Mouse (Mus musculus): ENCODE measurements around the gene Dnajc6. TPM values are rescaled to one million over a fixed set of nuclear protein-coding genes. Genes with fewer than 3 reads are reported as not detected.
A peak's percentile ranks its signal among the peaks of the same experiment; 100 is the strongest.

Gene Dnajc6
- 0.30 and 0.74 TPM in 2 replicates for polyA plus RNA-seq (2014; fragmentation: Nextera tagmentation; extraction: Ambion mirVana)

GRCm38 (mm10) chr4:101496534-101497237 lies at the start of gene Dnajc6:
Gene Dnajc6 (plus strand): TSS chr4:101496648.
- H3K27me3 ChIP-seq (ENCODE audit: control insufficient read depth, insufficient read depth, low read length): peaks cover 34% of the 10 kb centered on the region
- H3K9me3 ChIP-seq (ENCODE audit: control insufficient read depth, low read length): no peaks in the 10 kb centered on the region
- WGBS: under 1% methylated on average over 44 of the region's 57 CpGs
- peak within 1 kb of the TSS; percentile 58 for H3K4me3 ChIP-seq (ENCODE audit: low read length)
- H3K4me2 ChIP-seq (replicated peaks; ENCODE audit: low read depth, low read length): peak within 1 kb of the TSS; percentile 98
- H3K36me3 ChIP-seq (ENCODE audit: control insufficient read depth, insufficient read depth, low read length): no peaks in the 10 kb centered on the region
- H3K4me1 ChIP-seq (ENCODE audit: control insufficient read depth, insufficient read depth, low read length): no peaks in the 10 kb centered on the region; the same call in 1 of the 2 replicates
- H3K27ac ChIP-seq (ENCODE audit: low read depth, low read length): no peak within 1 kb of the TSS
- ATAC-seq (ENCODE audit: low FRiP score, low TSS enrichment): peak; percentile 56
- H3K9ac ChIP-seq (ENCODE audit: low read depth, low read length): peak within 1 kb of the TSS; percentile 46

- ATAC-seq (ENCODE audit: low FRiP score, low TSS enrichment): no peak
- Histone ChIP-seq H3K4me1 (ENCODE audit: control insufficient read depth, insufficient read depth, low read length) (no peaks in the 10 kb centered on the region), H3K9ac (ENCODE audit: low read depth, low read length) (no peak overlapping the region), H3K4me2 (replicated peaks; ENCODE audit: low read depth, low read length) (no peak overlapping the region), H3K36me3 (ENCODE audit: control insufficient read depth, insufficient read depth, low read length) (no peaks in the 10 kb centered on the region), H3K9me3 (ENCODE audit: control insufficient read depth, low read length) (no peaks in the 10 kb centered on the region), H3K27ac (ENCODE audit: low read depth, low read length) (no peak overlapping the region), H3K4me3 (ENCODE audit: low read length) (no peak overlapping the region), H3K27me3 (ENCODE audit: control insufficient read depth, insufficient read depth, low read length) (no peaks in the 10 kb centered on the region)
- WGBS: 86% methylated on average over 8 of the region's 8 CpGs
These were observed 47.7 kb upstream of the Dnajc6 start for GRCm38 (mm10) chr4:101448701-101449100.

- Histone ChIP-seq H3K9ac (ENCODE audit: low read depth, low read length) (no peak overlapping the region), H3K27me3 (ENCODE audit: control insufficient read depth, insufficient read depth, low read length) (no peaks in the 10 kb centered on the region), H3K4me3 (ENCODE audit: low read length) (no peak overlapping the region), H3K4me2 (replicated peaks; ENCODE audit: low read depth, low read length) (no peak overlapping the region), H3K9me3 (ENCODE audit: control insufficient read depth, low read length) (no peaks in the 10 kb centered on the region), H3K4me1 (ENCODE audit: control insufficient read depth, insufficient read depth, low read length) (no peaks in the 10 kb centered on the region), H3K27ac (ENCODE audit: low read depth, low read length) (no peak overlapping the region), H3K36me3 (ENCODE audit: control insufficient read depth, insufficient read depth, low read length) (no peaks in the 10 kb centered on the region)
- ATAC-seq (ENCODE audit: low FRiP score, low TSS enrichment): no peak
- 77% methylated on average over 7 of the region's 7 CpGs for WGBS
These were observed 47.1 kb upstream of the Dnajc6 start for GRCm38 (mm10) chr4:101449344-101449743.

GRCm38 (mm10) chr4:101450150-101450780 lies 46.2 kb upstream of the Dnajc6 start:
- no peaks in the 10 kb centered on the region for H3K36me3 ChIP-seq (ENCODE audit: control insufficient read depth, insufficient read depth, low read length)
- H3K27ac ChIP-seq (ENCODE audit: low read depth, low read length): no peak overlapping the region
- no peak overlapping the region for H3K9ac ChIP-seq (ENCODE audit: low read depth, low read length)
- no peaks in the 10 kb centered on the region for H3K27me3 ChIP-seq (ENCODE audit: control insufficient read depth, insufficient read depth, low read length)
- 87% methylated on average over 20 of the region's 20 CpGs for WGBS
- H3K4me3 ChIP-seq (ENCODE audit: low read length): no peak overlapping the region
- no peak overlapping the region for H3K4me2 ChIP-seq (replicated peaks; ENCODE audit: low read depth, low read length)
- no peaks in the 10 kb centered on the region for H3K9me3 ChIP-seq (ENCODE audit: control insufficient read depth, low read length)
- ATAC-seq (ENCODE audit: low FRiP score, low TSS enrichment): no peak
- no peaks in the 10 kb centered on the region for H3K4me1 ChIP-seq (ENCODE audit: control insufficient read depth, insufficient read depth, low read length)

GRCm38 (mm10) chr4:101451089-101451488 lies 45.4 kb upstream of the Dnajc6 start:
- no peaks in the 10 kb centered on the region for H3K27me3 ChIP-seq (ENCODE audit: control insufficient read depth, insufficient read depth, low read length)
- no peak overlapping the region for H3K27ac ChIP-seq (ENCODE audit: low read depth, low read length)
- no peaks in the 10 kb centered on the region for H3K9me3 ChIP-seq (ENCODE audit: control insufficient read depth, low read length)
- H3K4me1 ChIP-seq (ENCODE audit: control insufficient read depth, insufficient read depth, low read length): no peaks in the 10 kb centered on the region
- 89% methylated on average over 4 of the region's 4 CpGs for WGBS
- H3K4me2 ChIP-seq (replicated peaks; ENCODE audit: low read depth, low read length): no peak overlapping the region
- H3K4me3 ChIP-seq (ENCODE audit: low read length): no peak overlapping the region
- no peak overlapping the region for H3K9ac ChIP-seq (ENCODE audit: low read depth, low read length)
- no peaks in the 10 kb centered on the region for H3K36me3 ChIP-seq (ENCODE audit: control insufficient read depth, insufficient read depth, low read length)
- no peak for ATAC-seq (ENCODE audit: low FRiP score, low TSS enrichment)

- WGBS: 91% methylated on average over 9 of the region's 9 CpGs
- Histone ChIP-seq H3K4me2 (replicated peaks; ENCODE audit: low read depth, low read length) (no peak overlapping the region), H3K9me3 (ENCODE audit: control insufficient read depth, low read length) (no peaks in the 10 kb centered on the region), H3K4me1 (ENCODE audit: control insufficient read depth, insufficient read depth, low read length) (no peaks in the 10 kb centered on the region), H3K27ac (ENCODE audit: low read depth, low read length) (no peak overlapping the region), H3K4me3 (ENCODE audit: low read length) (no peak overlapping the region), H3K36me3 (ENCODE audit: control insufficient read depth, insufficient read depth, low read length) (no peaks in the 10 kb centered on the region), H3K27me3 (ENCODE audit: control insufficient read depth, insufficient read depth, low read length) (no peaks in the 10 kb centered on the region), H3K9ac (ENCODE audit: low read depth, low read length) (no peak overlapping the region)
- no peak for ATAC-seq (ENCODE audit: low FRiP score, low TSS enrichment)
These were observed 43.6 kb upstream of the Dnajc6 start for GRCm38 (mm10) chr4:101452829-101453228.

GRCm38 (mm10) chr4:101457176-101457575 lies 39.3 kb upstream of the Dnajc6 start:
- H3K4me1 ChIP-seq (ENCODE audit: control insufficient read depth, insufficient read depth, low read length): no peaks in the 10 kb centered on the region

GRCm38 (mm10) chr4:101458341-101458740 lies 38.1 kb upstream of the Dnajc6 start:
- H3K9ac ChIP-seq (ENCODE audit: low read depth, low read length): no peak overlapping the region
- WGBS: 54% methylated on average over 2 of the region's 2 CpGs
- no peak overlapping the region for H3K4me3 ChIP-seq (ENCODE audit: low read length)
- no peaks in the 10 kb centered on the region for H3K36me3 ChIP-seq (ENCODE audit: control insufficient read depth, insufficient read depth, low read length)
- no peaks in the 10 kb centered on the region for H3K9me3 ChIP-seq (ENCODE audit: control insufficient read depth, low read length)
- no peak overlapping the region for H3K4me2 ChIP-seq (replicated peaks; ENCODE audit: low read depth, low read length)
- H3K4me1 ChIP-seq (ENCODE audit: control insufficient read depth, insufficient read depth, low read length): no peaks in the 10 kb centered on the region
- H3K27ac ChIP-seq (ENCODE audit: low read depth, low read length): no peak overlapping the region
- no peaks in the 10 kb centered on the region for H3K27me3 ChIP-seq (ENCODE audit: control insufficient read depth, insufficient read depth, low read length)
- ATAC-seq (ENCODE audit: low FRiP score, low TSS enrichment): no peak

More at GRCm38 (mm10) chr4:101457176-101457575, 39.3 kb upstream of the Dnajc6 start:
- Histone ChIP-seq H3K36me3 (ENCODE audit: control insufficient read depth, insufficient read depth, low read length) (no peaks in the 10 kb centered on the region), H3K9ac (ENCODE audit: low read depth, low read length) (no peak overlapping the region), H3K27me3 (ENCODE audit: control insufficient read depth, insufficient read depth, low read length) (no peaks in the 10 kb centered on the region), H3K9me3 (ENCODE audit: control insufficient read depth, low read length) (no peaks in the 10 kb centered on the region), H3K4me2 (replicated peaks; ENCODE audit: low read depth, low read length) (no peak overlapping the region), H3K27ac (ENCODE audit: low read depth, low read length) (no peak overlapping the region), H3K4me3 (ENCODE audit: low read length) (no peak overlapping the region)
- 91% methylated on average over 8 of the region's 8 CpGs for WGBS
- no peak for ATAC-seq (ENCODE audit: low FRiP score, low TSS enrichment)

GRCm38 (mm10) chr4:101459358-101459757 lies 37.1 kb upstream of the Dnajc6 start:
- Histone ChIP-seq H3K36me3 (ENCODE audit: control insufficient read depth, insufficient read depth, low read length) (no peaks in the 10 kb centered on the region), H3K4me3 (ENCODE audit: low read length) (no peak overlapping the region), H3K4me1 (ENCODE audit: control insufficient read depth, insufficient read depth, low read length) (no peaks in the 10 kb centered on the region), H3K27me3 (ENCODE audit: control insufficient read depth, insufficient read depth, low read length) (no peaks in the 10 kb centered on the region), H3K9ac (ENCODE audit: low read depth, low read length) (no peak overlapping the region), H3K9me3 (ENCODE audit: control insufficient read depth, low read length) (no peaks in the 10 kb centered on the region), H3K4me2 (replicated peaks; ENCODE audit: low read depth, low read length) (no peak overlapping the region), H3K27ac (ENCODE audit: low read depth, low read length) (no peak overlapping the region)
- no peak for ATAC-seq (ENCODE audit: low FRiP score, low TSS enrichment)
- 80% methylated on average over 4 of the region's 4 CpGs for WGBS

Measured in kidney, embryonic 14.5 days (tissue).